Mouse (Mus musculus) ES-E14 (cell line): ENCODE measurements at regions not wholly inside any gene's neighbourhood (a gene's known extent, or its start where the extent isn't known, plus 50 kb on each side); places are given as distances from the start of the nearest gene placed in this dataset.

Source experiments
- CHD2 ChIP-seq: IDR thresholded peaks from 2 replicates; pipeline ENCODE4 v1.6.1; 2014; ENCODE audit warnings: mild to moderate bottlenecking, low read depth, low read length, inconsistent platforms
- HCFC1 ChIP-seq: IDR thresholded peaks from 2 replicates; pipeline ENCODE4 v1.6.1; 2012; ENCODE audit warnings: low read length, inconsistent platforms, borderline replicate concordance; ENCODE audit not compliant: insufficient read depth
- MAFK ChIP-seq: IDR thresholded peaks from 2 replicates; pipeline ENCODE4 v1.6.1; 2014; ENCODE audit warnings: mild to moderate bottlenecking, low read depth, low read length, inconsistent platforms; ENCODE audit not compliant: insufficient read depth
- ZC3H11A ChIP-seq: IDR thresholded peaks from 2 replicates; pipeline ENCODE4 v1.6.1; 2012; ENCODE audit warnings: low read depth, mild to moderate bottlenecking, inconsistent platforms, low read length, borderline replicate concordance
- ZNF384 ChIP-seq: IDR thresholded peaks from 2 replicates; pipeline ENCODE4 v1.6.1; 2012; ENCODE audit warnings: low read depth, low read length, inconsistent platforms

DNA sequence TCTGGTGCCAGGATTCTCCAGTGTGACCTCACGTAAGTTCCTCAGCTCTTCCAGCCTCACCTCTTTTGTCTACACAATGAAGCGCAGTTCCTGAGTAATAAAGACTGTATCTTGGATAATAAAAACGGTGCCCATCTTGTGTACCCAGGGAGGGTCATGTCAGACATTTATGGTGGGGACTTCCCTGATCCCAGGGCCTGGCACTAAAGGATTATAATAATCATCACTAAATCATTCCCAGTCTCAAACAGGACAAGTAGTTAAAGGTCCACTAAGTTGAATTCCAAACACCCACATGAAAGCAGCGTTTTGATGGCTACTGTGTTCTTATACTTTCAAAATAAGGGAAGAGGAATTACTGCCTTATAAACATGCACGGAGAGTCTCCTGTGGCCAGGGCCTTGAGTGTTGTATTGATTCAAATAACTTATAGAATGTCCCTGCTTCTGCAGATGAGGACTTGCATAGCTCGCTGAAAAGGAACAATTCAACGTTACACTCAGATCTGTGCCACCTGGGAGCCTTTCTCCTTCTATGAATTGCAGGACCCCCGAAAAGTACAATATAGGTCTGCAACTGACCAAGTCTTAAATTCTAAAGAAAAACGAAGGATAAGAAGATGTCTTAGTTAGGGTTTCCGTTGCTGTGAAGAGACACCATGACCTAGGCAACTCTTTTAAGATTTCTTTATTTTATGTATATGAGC lies 53.0 kb upstream of the Cpm start:
- TF ChIP-seq ZC3H11A, result no peak
- no peak for TF ChIP-seq ZNF384
- no peak for TF ChIP-seq MAFK
- TF ChIP-seq HCFC1, result no peak
- TF ChIP-seq CHD2, result no peak
